Mouse (Mus musculus) cortical plate, adult 2 months (tissue): ENCODE results near the gene Aar2.

ENCODE experiments used
- CTCF ChIP-seq: fragments of 200-500 bp; IDR thresholded peaks from 2 replicates; pipeline ENCODE4 v1.5.1; 2011; ENCODE audit warnings: mild to moderate bottlenecking, control low read depth, low read length; ENCODE audit not compliant: insufficient read depth; ENCODE audit errors: extremely low read depth
- POLR2A ChIP-seq: fragments of 200-500 bp; IDR thresholded peaks from 2 replicates; pipeline ENCODE4 v1.6.1; 2011; ENCODE audit warnings: mild to moderate bottlenecking, low read length, control low read depth; ENCODE audit not compliant: insufficient read depth; ENCODE audit errors: extremely low read depth

- TF ChIP-seq CTCF (no peak), POLR2A (no peak)
These were observed 66.3 kb downstream of the Aar2 start, which contains the start of gene Dlgap4 for GRCm38 (mm10) chr2:156613541-156614257.
